Mouse (Mus musculus) lung, adult 2 months (tissue): ENCODE data around the gene Grk5.

Source experiments
- CTCF ChIP-seq: fragments of 200-500 bp; IDR thresholded peaks from 2 replicates; pipeline ENCODE4 v1.5.1; 2011; ENCODE audit warnings: mild to moderate bottlenecking, low read length, control low read depth; ENCODE audit not compliant: insufficient read depth
- POLR2A ChIP-seq: fragments of 200-500 bp; IDR thresholded peaks from 2 replicates; pipeline ENCODE4 v1.6.1; 2011; ENCODE audit warnings: low read depth, mild to moderate bottlenecking, control low read depth, low read length, borderline replicate concordance; ENCODE audit errors: extremely low read depth

DNA sequence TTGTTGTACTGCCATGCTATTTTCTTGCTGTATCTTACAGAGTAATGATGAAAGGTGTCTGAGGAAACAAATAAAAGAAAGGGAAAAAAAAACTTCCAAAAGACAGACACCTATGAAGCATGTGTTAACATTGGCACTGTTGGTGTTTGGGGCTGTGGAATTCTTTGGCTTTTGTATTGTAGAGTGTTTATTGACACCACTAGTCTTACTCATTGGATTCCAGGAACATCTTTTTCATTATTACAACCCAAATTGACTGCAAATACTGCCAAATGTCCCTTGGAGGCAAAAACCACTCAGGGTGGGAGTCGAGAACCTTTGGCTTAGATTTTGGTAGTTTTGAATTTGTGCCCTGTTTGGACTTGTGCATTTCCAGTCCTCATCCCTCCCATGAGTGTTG is 51.3 kb downstream of the Grk5 start:
- TF ChIP-seq CTCF (no peak), POLR2A (no peak)
